Mouse (Mus musculus): ENCODE data around the gene Setd5. TPM values are rescaled to one million over a fixed set of nuclear protein-coding genes. Genes with fewer than 3 reads are reported as not detected.

Setd5 gene
- polyA plus RNA-seq, 1 experiment = 197 TPM

- TF ChIP-seq GATA1 (IDR thresholded peaks at IDR 0.05; ENCODE audit: low read length) = no peak
Observed at GRCm38 (mm10) chr6:113145249-113145648, 68.1 kb downstream of the Setd5 start.

GRCm38 (mm10) chr6:113154071-113154470, 76.9 kb downstream of the Setd5 start:
- TF ChIP-seq GATA1 (IDR thresholded peaks at IDR 0.05; ENCODE audit: low read length) = no peak

- no peak for TF ChIP-seq GATA1 (IDR thresholded peaks at IDR 0.05; ENCODE audit: low read length)
Observed at GRCm38 (mm10) chr6:113154886-113155285, 77.7 kb downstream of the Setd5 start.

- TF ChIP-seq GATA1 (IDR thresholded peaks at IDR 0.05; ENCODE audit: low read length) = no peak
Observed at GRCm38 (mm10) chr6:113156064-113156463, 78.9 kb downstream of the Setd5 start.

- no peak for TF ChIP-seq GATA1 (IDR thresholded peaks at IDR 0.05; ENCODE audit: low read length)
Observed at GRCm38 (mm10) chr6:113160106-113160505, 82.9 kb downstream of the Setd5 start.

GRCm38 (mm10) chr6:113161982-113162381, 84.8 kb downstream of the Setd5 start:
- no peak for TF ChIP-seq GATA1 (IDR thresholded peaks at IDR 0.05; ENCODE audit: low read length)

- no peak for TF ChIP-seq GATA1 (IDR thresholded peaks at IDR 0.05; ENCODE audit: low read length)
Observed at GRCm38 (mm10) chr6:113163513-113163912, 86.3 kb downstream of the Setd5 start.

GRCm38 (mm10) chr6:113166661-113167251, 89.6 kb downstream of the Setd5 start:
- no peak for TF ChIP-seq GATA1 (IDR thresholded peaks at IDR 0.05; ENCODE audit: low read length)

GRCm38 (mm10) chr6:113168316-113168975, 91.3 kb downstream of the Setd5 start:
- TF ChIP-seq GATA1 (IDR thresholded peaks at IDR 0.05; ENCODE audit: low read length) = no peak

- no peak for TF ChIP-seq GATA1 (IDR thresholded peaks at IDR 0.05; ENCODE audit: low read length)
Observed at GRCm38 (mm10) chr6:113169852-113170251, 92.7 kb downstream of the Setd5 start.

GRCm38 (mm10) chr6:113170651-113171050, 93.5 kb downstream of the Setd5 start:
- no peak for TF ChIP-seq GATA1 (IDR thresholded peaks at IDR 0.05; ENCODE audit: low read length)

- TF ChIP-seq GATA1 (IDR thresholded peaks at IDR 0.05; ENCODE audit: low read length) = no peak
Observed at GRCm38 (mm10) chr6:113172011-113172410, 94.8 kb downstream of the Setd5 start.

- TF ChIP-seq GATA1 (IDR thresholded peaks at IDR 0.05; ENCODE audit: low read length) = no peak
Observed at GRCm38 (mm10) chr6:113172568-113172967, 95.4 kb downstream of the Setd5 start.

GRCm38 (mm10) chr6:113175469-113175868, 98.3 kb downstream of the Setd5 start:
- no peak for TF ChIP-seq GATA1 (IDR thresholded peaks at IDR 0.05; ENCODE audit: low read length)

- no peak for TF ChIP-seq GATA1 (IDR thresholded peaks at IDR 0.05; ENCODE audit: low read length)
Observed at GRCm38 (mm10) chr6:113176613-113177012, 99.4 kb downstream of the Setd5 start.

GRCm38 (mm10) chr6:113178286-113179194, 101.4 kb downstream of the Setd5 start:
- no peak for TF ChIP-seq GATA1 (IDR thresholded peaks at IDR 0.05; ENCODE audit: low read length)
